Mouse (Mus musculus): ENCODE measurements around the gene Phrf1.

The Phrf1 gene

GRCm38 (mm10) chr7:141256159-141256558 lies 27.6 kb downstream of the Phrf1 start:
- no peak for DNase-seq (ENCODE audit: low read depth, low spot score)

- no peak for DNase-seq (ENCODE audit: low read depth, low spot score)
Observed at GRCm38 (mm10) chr7:141261480-141261879, 32.9 kb downstream of the Phrf1 start.

- peak; percentile 21 for DNase-seq (ENCODE audit: low read depth, low spot score)
Observed at GRCm38 (mm10) chr7:141263640-141264039, 35.1 kb downstream of the Phrf1 start.

GRCm38 (mm10) chr7:141264041-141264700 lies 35.6 kb downstream of the Phrf1 start:
- DNase-seq (ENCODE audit: low read depth, low spot score) = no peak

GRCm38 (mm10) chr7:141264761-141265410 lies 36.3 kb downstream of the Phrf1 start:
- DNase-seq (ENCODE audit: low read depth, low spot score) = peak; percentile 39

GRCm38 (mm10) chr7:141265411-141265738 lies 36.8 kb downstream of the Phrf1 start:
- no peak for DNase-seq (ENCODE audit: low read depth, low spot score)

GRCm38 (mm10) chr7:141265739-141266561 lies 37.4 kb downstream of the Phrf1 start, which contains the start of gene Irf7:
TSS of gene Irf7 (minus strand) at chr7:141266481.
- DNase-seq (ENCODE audit: low read depth, low spot score) = peak; percentile 30

GRCm38 (mm10) chr7:141268466-141269272 lies 40.1 kb downstream of the Phrf1 start:
- DNase-seq (ENCODE audit: low read depth, low spot score) = no peak

- no peak for DNase-seq (ENCODE audit: low read depth, low spot score)
Observed at GRCm38 (mm10) chr7:141269273-141269545, 40.6 kb downstream of the Phrf1 start.

- DNase-seq (ENCODE audit: low read depth, low spot score) = no peak
Observed at GRCm38 (mm10) chr7:141270631-141271030, 42.0 kb downstream of the Phrf1 start.

GRCm38 (mm10) chr7:141275356-141275755 lies 46.8 kb downstream of the Phrf1 start:
- DNase-seq (ENCODE audit: low read depth, low spot score) = no peak

GRCm38 (mm10) chr7:141276546-141276945 lies 48.0 kb downstream of the Phrf1 start, which contains the start of gene Cdhr5:
TSS of gene Cdhr5 (minus strand) at chr7:141276786.
- DNase-seq (ENCODE audit: low read depth, low spot score) = no peak

- DNase-seq (ENCODE audit: low read depth, low spot score) = no peak
Observed at GRCm38 (mm10) chr7:141277701-141278678, 49.4 kb downstream of the Phrf1 start.

- DNase-seq (ENCODE audit: low read depth, low spot score) = peak; percentile 71
Observed at GRCm38 (mm10) chr7:141278766-141279590, 50.4 kb downstream of the Phrf1 start, which contains the start of gene Sct. TSS of gene Sct (minus strand) at chr7:141279133.

GRCm38 (mm10) chr7:141281442-141281841 lies 52.9 kb downstream of the Phrf1 start:
- DNase-seq (ENCODE audit: low read depth, low spot score) = no peak

GRCm38 (mm10) chr7:141282756-141283155 lies 54.2 kb downstream of the Phrf1 start:
- no peak for DNase-seq (ENCODE audit: low read depth, low spot score)

- DNase-seq (ENCODE audit: low read depth, low spot score) = peak; percentile 62
Observed at GRCm38 (mm10) chr7:141288042-141288441, 59.5 kb downstream of the Phrf1 start.

- DNase-seq (ENCODE audit: low read depth, low spot score) = peak; percentile 61
Observed at GRCm38 (mm10) chr7:141291921-141292582, 63.5 kb downstream of the Phrf1 start, which contains the start of gene Drd4. TSS of gene Drd4 (plus strand) at chr7:141292006.

Measured in R1 (cell line).